Mouse (Mus musculus) lung, postnatal 0 days (tissue): ENCODE measurements at regions not wholly inside any gene's neighbourhood (a gene's known extent, or its start where the extent isn't known, plus 50 kb on each side); places are given as distances from the start of the nearest gene placed in this dataset.
A peak's percentile ranks its signal among the peaks of the same experiment; 100 is the strongest.
"Not testable (repeated sequence)": the region's sequence is repeated elsewhere in the genome, so short reads cannot be mapped to it uniquely, and the experiment has no call there.

Source experiments
- ATAC-seq: fragments of 200-750 bp; cut with Nextera tagmentation; 2 replicates; pipeline ENCODE4 v1.8.0; 2017; ENCODE audit warnings: moderate library complexity
- DNase-seq: peaks from one replicate; pipeline ENCODE4 v3.0.0-alpha.2; 2016; ENCODE audit warnings: low spot score
- H3K27ac ChIP-seq: fragments of 300-500 bp; sonication (generic); 2 replicates; pipeline ENCODE4 v1.5.1; 2014; ENCODE audit warnings: antibody characterized with exemption, mild to moderate bottlenecking, low read length, mixed read lengths
- H3K27me3 ChIP-seq: fragments of 300-500 bp; sonication (generic); replicated peaks from 2 replicates; pipeline ENCODE4 v1.6.1; 2014; ENCODE audit warnings: low read length, mixed read lengths; ENCODE audit not compliant: insufficient read depth
- H3K36me3 ChIP-seq: fragments of 300-500 bp; sonication (generic); 2 replicates; pipeline ENCODE4 v1.6.1; 2014; ENCODE audit warnings: low read length, mixed read lengths; ENCODE audit not compliant: insufficient read depth
- H3K4me1 ChIP-seq: fragments of 300-500 bp; sonication (generic); 2 replicates; pipeline ENCODE4 v1.6.1; 2014; ENCODE audit warnings: antibody characterized with exemption, low read depth, low read length, mixed read lengths; ENCODE audit not compliant: insufficient read depth
- H3K4me2 ChIP-seq: fragments of 300-500 bp; sonication (generic); replicated peaks from 2 replicates; pipeline ENCODE4 v1.6.1; 2014; ENCODE audit warnings: low read depth, mild to moderate bottlenecking, low read length, moderate library complexity, mixed read lengths
- H3K4me3 ChIP-seq: fragments of 300-500 bp; sonication (generic); 2 replicates; pipeline ENCODE4 v1.5.1; 2014; ENCODE audit warnings: low read depth, low read length
- H3K9ac ChIP-seq: fragments of 300-500 bp; sonication (generic); replicated peaks from 2 replicates; pipeline ENCODE4 v1.6.1; 2014; ENCODE audit warnings: low read depth, mild to moderate bottlenecking
- H3K9me3 ChIP-seq: fragments of 300-500 bp; sonication (generic); 2 replicates; pipeline ENCODE4 v1.6.1; 2016; ENCODE audit warnings: low read length, mixed read lengths
- CTCF ChIP-seq: IDR thresholded peaks from 2 replicates; pipeline ENCODE4 v1.5.1; 2016; ENCODE audit warnings: antibody characterized with exemption, mild to moderate bottlenecking
- WGBS: fragments of 180-500 bp; shearing (Covaris S2); extraction: QIAGEN DNeasy Blood & Tissue Kit; methylation state at CpG from one replicate; pipeline ENCODE4 v1.1.7; 2014; 5-methylcytosine and 5-hydroxymethylcytosine counted together

DNA sequence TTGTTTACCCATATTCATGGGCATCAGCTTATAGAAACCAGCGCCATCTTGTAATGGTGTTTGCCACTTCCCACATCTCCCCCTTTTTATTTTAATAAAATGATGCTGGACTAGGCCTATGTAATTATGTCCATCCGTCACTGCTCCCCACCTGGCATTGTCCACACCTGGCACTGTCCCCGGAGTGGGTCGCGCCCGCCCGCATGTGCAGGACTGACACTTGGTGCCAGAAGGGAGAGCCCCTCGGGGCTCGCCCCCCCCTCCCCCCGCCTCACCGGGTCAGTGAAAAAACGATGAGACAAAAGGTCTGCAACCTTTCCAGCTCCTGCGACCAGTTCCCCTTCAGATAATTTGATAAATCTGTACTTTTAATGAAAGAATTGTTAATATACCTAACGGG is 450.8 kb upstream of the Epha6 start:
- not testable (repeated sequence) for H3K27ac ChIP-seq, H3K4me3 ChIP-seq, ATAC-seq, H3K9me3 ChIP-seq, H3K27me3 ChIP-seq, DNase-seq, H3K4me1 ChIP-seq, H3K9ac ChIP-seq, H3K36me3 ChIP-seq, H3K4me2 ChIP-seq
- WGBS, result 59% methylated on average over 14 of the region's 14 CpGs

DNA sequence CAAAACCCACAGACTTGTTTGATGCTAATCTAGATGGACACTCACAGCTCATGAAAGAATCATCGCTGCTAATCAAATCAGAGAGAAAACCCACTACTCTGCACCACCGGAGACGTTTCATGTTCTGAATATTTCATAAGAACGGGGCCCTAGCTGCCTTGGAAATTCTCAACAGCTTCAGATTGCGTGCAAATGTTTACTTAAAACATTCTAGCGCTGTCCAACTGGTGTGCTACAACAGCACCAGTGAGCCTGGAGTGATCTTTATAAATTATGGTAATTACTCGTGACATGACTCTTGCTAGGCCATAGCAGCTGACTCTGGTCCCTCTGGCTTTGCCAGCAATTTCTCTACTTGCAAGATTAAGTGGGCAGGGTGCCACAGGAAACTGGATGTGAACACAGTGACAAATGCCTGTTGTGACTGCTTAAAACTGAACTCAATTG is 435.8 kb upstream of the Epha6 start:
- ATAC-seq (no peak), DNase-seq (peak; percentile 19)

More for the DNA sequence above, 435.8 kb upstream of the Epha6 start:
- Histone ChIP-seq H3K27ac (no peak overlapping the region), H3K9me3 (no peaks in the 10 kb centered on the region), H3K4me2 (no peak overlapping the region), H3K9ac (no peak overlapping the region), H3K27me3 (no peaks in the 10 kb centered on the region), H3K4me3 (no peak overlapping the region), H3K4me1 (no peaks in the 10 kb centered on the region), H3K36me3 (no peaks in the 10 kb centered on the region)
- WGBS, result 37% methylated on average over 7 of the region's 7 CpGs
- TF ChIP-seq CTCF, result no peak
